Comparison of ENCODE assay signal across 11 mouse cellular contexts in the genomic region with DNA sequence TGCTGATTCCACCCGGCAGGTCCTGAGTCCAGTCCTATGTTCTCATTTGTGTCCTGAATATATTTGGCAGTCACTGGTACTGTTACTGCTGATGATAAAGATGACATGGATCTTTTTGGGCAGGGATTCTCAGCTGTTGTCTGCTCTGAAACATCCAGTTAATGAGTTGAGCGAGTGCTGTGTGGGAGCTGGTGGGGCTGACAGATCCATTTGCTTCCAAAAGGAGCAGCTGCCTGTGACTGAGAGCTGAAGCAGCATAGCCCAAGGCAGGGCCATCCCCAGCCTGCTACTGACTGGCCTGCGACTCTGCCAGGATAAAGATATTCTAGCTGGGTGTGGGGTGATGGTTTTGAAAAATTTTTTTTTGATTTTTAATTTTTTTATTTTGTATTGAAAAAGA.
DNase-seq lines count a peak whose midpoint lies in the region; ATAC-seq and TF ChIP-seq lines count a peak whose summit lies in the region.
"Had no signal": no experiment of that assay in that cellular context is flagged by ENCODE, and none has a peak within 500 bp of the region (broad histone marks: within the 10 kb centered on the region; RNA-seq: fewer than 3 reads in every experiment).

No protein-coding gene starts in this region.

- H3K4me2 ChIP-seq in hindbrain, embryonic 11.5 days (replicated peaks; ENCODE audit: low read depth, low read length): no peak overlapping the region
- H3K4me2 ChIP-seq in hindbrain, embryonic 12.5 days (replicated peaks): no peak overlapping the region
- no peak overlapping the region for H3K4me2 ChIP-seq in forebrain, postnatal 0 days (ENCODE audit: low read depth)
- H3K4me2 ChIP-seq: stomach, embryonic 15.5 days had no signal

- no peaks in the 10 kb centered on the region for H3K36me3 ChIP-seq in hindbrain, embryonic 11.5 days (ENCODE audit: control insufficient read depth, insufficient read depth, low read length)
- no peaks in the 10 kb centered on the region for H3K36me3 ChIP-seq in hindbrain, embryonic 12.5 days
- H3K36me3 ChIP-seq in forebrain, postnatal 0 days (ENCODE audit: insufficient read depth): no peaks in the 10 kb centered on the region
- H3K36me3 ChIP-seq: stomach, embryonic 15.5 days had no signal

- no peak overlapping the region for H3K9ac ChIP-seq in hindbrain, embryonic 11.5 days (ENCODE audit: low read depth, low read length)
- H3K9ac ChIP-seq in hindbrain, embryonic 12.5 days: no peak overlapping the region
- H3K9ac ChIP-seq in forebrain, postnatal 0 days: no peak overlapping the region
- H3K9ac ChIP-seq: stomach, embryonic 15.5 days had no signal

- H3K27ac ChIP-seq in hindbrain, embryonic 11.5 days (ENCODE audit: low read depth, low read length): no peak overlapping the region
- no peak overlapping the region for H3K27ac ChIP-seq in hindbrain, embryonic 12.5 days
- H3K27ac ChIP-seq in forebrain, postnatal 0 days (ENCODE audit: low read depth, low read length): no peak overlapping the region
- no peak overlapping the region for H3K27ac ChIP-seq in cerebellum, adult 2 months (ENCODE audit: insufficient read depth, low read length)
- H3K27ac ChIP-seq: macrophage; stomach, embryonic 15.5 days had no signal

- no peaks in the 10 kb centered on the region for H3K4me1 ChIP-seq in hindbrain, embryonic 11.5 days (replicated peaks; ENCODE audit: control insufficient read depth, insufficient read depth, low read length)
- H3K4me1 ChIP-seq in hindbrain, embryonic 12.5 days: no peaks in the 10 kb centered on the region
- H3K4me1 ChIP-seq in forebrain, postnatal 0 days (ENCODE audit: insufficient read depth): no peaks in the 10 kb centered on the region
- no peaks in the 10 kb centered on the region for H3K4me1 ChIP-seq in cerebellum, adult 2 months (ENCODE audit: control insufficient read depth, insufficient read depth, low read length)
- H3K4me1 ChIP-seq: stomach, embryonic 15.5 days had no signal

- TF ChIP-seq POLR2A in cerebellum, adult 2 months (IDR thresholded peaks at IDR 0.05; ENCODE audit: borderline replicate concordance, insufficient read depth, low read length): no peak

- no peak overlapping the region for H3K4me3 ChIP-seq in hindbrain, embryonic 11.5 days (ENCODE audit: low read depth, low read length)
- no peak overlapping the region for H3K4me3 ChIP-seq in hindbrain, embryonic 12.5 days
- H3K4me3 ChIP-seq in forebrain, postnatal 0 days (ENCODE audit: low read depth, low read length): no peak overlapping the region
- no peak overlapping the region for H3K4me3 ChIP-seq in cerebellum, adult 2 months (replicated peaks; ENCODE audit: insufficient read depth, low read depth, low read length)
- H3K4me3 ChIP-seq: stomach, embryonic 15.5 days had no signal

- WGBS in hindbrain, embryonic 11.5 days: 57% methylated on average over 3 of the region's 3 CpGs
- 43% methylated on average over 3 of the region's 3 CpGs for WGBS in hindbrain, embryonic 12.5 days
- WGBS in forebrain, postnatal 0 days: 40% methylated on average over 3 of the region's 3 CpGs
- WGBS in cerebellum, adult 2 months: 35% methylated on average over 3 of the region's 3 CpGs

- ATAC-seq in hindbrain, embryonic 11.5 days (ENCODE audit: low FRiP score): peak; percentile 54; the same call in 1 of the 2 replicates
- no peak for ATAC-seq in hindbrain, embryonic 12.5 days (ENCODE audit: low FRiP score)
- peak; percentile 89 for ATAC-seq in forebrain, postnatal 0 days

- TF ChIP-seq CTCF in forebrain, postnatal 0 days (IDR thresholded peaks at IDR 0.05; ENCODE audit: low read depth): no peak
- TF ChIP-seq CTCF in cerebellum, adult 2 months (IDR thresholded peaks at IDR 0.05; ENCODE audit: borderline replicate concordance, insufficient read depth, low read depth, low read length): no peak

- H3K27me3 ChIP-seq in hindbrain, embryonic 11.5 days (ENCODE audit: control insufficient read depth, insufficient read depth, low read length): no peaks in the 10 kb centered on the region
- no peaks in the 10 kb centered on the region for H3K27me3 ChIP-seq in hindbrain, embryonic 12.5 days
- H3K27me3 ChIP-seq in forebrain, postnatal 0 days (ENCODE audit: insufficient read depth, low read length): no peaks in the 10 kb centered on the region
- H3K27me3 ChIP-seq in cerebellum, adult 2 months (ENCODE audit: control insufficient read depth, insufficient read depth, low read length): no peaks in the 10 kb centered on the region
- H3K27me3 ChIP-seq: stomach, embryonic 15.5 days had no signal

- DNase-seq in hindbrain, embryonic 11.5 days (ENCODE audit: low spot score): no peak
- peak; percentile 34 for DNase-seq in forebrain, postnatal 0 days
- peak; percentile 84 for DNase-seq in layer of hippocampus, adult 9-11 months
- peak; percentile 28 for DNase-seq in retina, embryonic 14.5 days (ENCODE audit: low spot score)
- DNase-seq in cerebellum, postnatal 36 days: no peak
- DNase-seq in heart, postnatal 4 days: no peak
- DNase-seq in cerebellum, adult 2 months: no peak
- DNase-seq: kidney, adult 2 months had no signal

- H3K9me3 ChIP-seq in hindbrain, embryonic 11.5 days (ENCODE audit: control insufficient read depth, low read length): no peaks in the 10 kb centered on the region
- H3K9me3 ChIP-seq in hindbrain, embryonic 12.5 days (replicated peaks): no peaks in the 10 kb centered on the region
- H3K9me3 ChIP-seq in forebrain, postnatal 0 days (ENCODE audit: low read length): no peaks in the 10 kb centered on the region
- H3K9me3 ChIP-seq: stomach, embryonic 15.5 days had no signal

Comparison
In these comparisons a context has a peak if more than half of its experiments do, and no peak if none do; other contexts are left out.
1. DNase-seq: peak in forebrain, postnatal 0 days (single experiment), layer of hippocampus, adult 9-11 months (single experiment) and retina, embryonic 14.5 days (single experiment); none in hindbrain, embryonic 11.5 days (single experiment), cerebellum, postnatal 36 days (0 of 2), heart, postnatal 4 days (single experiment) and cerebellum, adult 2 months (0 of 2).